Mouse (Mus musculus): ENCODE data around the gene Clic1.
"Not testable (repeated sequence)": the region's sequence is repeated elsewhere in the genome, so short reads cannot be mapped to it uniquely, and the experiment has no call there.

Clic1 gene

DNA sequence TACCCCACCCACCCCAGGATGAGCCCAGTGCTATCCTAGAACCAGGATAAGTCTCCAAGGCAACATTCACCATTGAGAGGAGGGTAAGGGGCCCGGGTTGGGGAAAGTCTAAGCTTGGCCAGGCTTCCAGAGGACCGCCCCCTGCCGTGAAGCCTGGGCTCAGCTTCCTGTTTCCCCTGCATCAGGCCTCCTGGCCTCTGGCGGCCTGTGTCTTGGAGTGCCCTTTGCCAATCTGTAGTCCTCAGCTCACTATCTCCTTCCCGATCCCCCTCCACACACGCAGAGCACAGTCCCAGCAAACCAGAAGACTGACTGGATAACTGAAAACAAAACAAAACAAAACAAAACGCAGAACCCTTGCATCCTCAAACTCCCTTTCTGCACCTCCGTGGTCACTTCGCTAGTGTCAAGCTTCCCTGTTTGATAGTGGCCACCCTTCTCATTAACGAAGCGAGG is at the start of gene Clic1:
Gene Clic1 (plus strand): TSS at position 406 of the 456 bp plus-strand sequence.
- peak in 1 of 2 experiments; percentile 21 for DNase-seq

DNA sequence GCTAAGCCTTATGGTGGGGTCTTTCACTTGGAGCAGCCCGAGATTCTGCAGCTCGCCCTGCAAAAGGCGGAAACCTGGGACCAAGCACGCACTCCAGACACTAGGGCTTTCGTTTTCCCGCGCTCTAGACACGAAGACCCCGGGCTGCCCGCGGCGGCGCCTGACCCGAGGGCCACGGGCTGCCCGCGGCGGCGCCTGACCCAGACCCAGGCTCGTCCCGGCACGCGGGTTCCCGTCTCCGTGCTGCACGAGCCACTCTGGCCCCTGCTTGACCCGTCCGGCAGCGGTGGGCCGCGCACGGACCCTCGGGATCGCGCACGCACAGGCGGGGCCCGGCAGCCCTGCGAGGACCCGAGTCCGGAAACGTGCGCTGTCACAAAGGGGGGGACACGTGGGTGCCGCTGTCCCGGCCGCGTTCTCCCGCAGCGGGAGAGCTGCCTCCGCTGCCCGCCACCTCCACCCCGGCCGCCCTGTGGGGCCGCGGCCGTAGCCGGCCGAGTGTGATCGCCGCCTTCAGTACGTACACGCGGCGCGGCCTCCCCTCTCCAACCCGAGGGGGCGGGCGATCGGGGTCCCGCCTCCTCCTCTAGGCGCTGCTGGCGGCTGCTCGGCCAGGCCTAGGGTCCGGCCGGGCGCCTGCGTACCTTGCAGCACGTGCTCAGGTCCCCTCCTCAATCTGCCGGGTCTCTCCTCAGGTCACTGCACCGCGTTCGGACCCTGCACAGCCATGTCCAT is 48.9 kb upstream of the Clic1 start, which contains the start of gene Vars:
Gene Vars (plus strand): TSS at position 271 of the 735 bp plus-strand sequence.
- DNase-seq = peak; percentile 77 to 87

DNA sequence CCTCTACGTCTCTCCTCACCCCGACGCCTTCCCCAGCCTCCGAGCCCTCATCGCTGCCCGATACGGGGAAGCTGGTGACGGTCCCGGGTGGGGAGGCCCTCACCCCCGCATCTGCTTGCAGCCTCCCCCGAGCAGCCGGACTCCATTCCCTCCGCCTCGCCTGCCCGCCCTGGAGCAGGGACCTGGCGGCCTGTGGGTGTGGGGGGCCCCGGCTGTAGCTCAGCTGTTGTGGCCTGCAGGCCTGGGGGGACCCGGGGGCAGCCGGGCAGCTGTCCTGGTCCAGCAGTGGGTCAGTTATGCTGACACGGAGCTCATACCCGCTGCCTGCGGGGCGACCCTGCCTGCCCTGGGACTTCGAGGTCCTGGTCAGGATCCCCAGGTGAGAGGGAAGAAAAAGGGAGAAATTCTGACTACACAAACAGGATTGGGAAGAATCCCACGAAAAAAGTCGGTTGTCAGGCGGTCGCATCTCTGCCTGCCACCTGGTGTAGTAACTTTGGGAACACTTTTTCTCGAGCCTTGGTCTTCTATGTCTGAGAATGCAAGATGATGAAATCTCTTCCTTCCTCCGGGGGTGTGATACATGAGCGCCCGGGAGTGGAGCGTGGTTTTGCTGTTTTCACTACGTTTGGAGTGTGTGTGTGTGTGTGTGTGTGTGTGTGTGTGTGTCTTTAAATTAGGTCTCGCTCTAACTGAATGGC is 48.2 kb upstream of the Clic1 start:
- peak in 1 of 2 experiments; percentile 35 for DNase-seq

DNA sequence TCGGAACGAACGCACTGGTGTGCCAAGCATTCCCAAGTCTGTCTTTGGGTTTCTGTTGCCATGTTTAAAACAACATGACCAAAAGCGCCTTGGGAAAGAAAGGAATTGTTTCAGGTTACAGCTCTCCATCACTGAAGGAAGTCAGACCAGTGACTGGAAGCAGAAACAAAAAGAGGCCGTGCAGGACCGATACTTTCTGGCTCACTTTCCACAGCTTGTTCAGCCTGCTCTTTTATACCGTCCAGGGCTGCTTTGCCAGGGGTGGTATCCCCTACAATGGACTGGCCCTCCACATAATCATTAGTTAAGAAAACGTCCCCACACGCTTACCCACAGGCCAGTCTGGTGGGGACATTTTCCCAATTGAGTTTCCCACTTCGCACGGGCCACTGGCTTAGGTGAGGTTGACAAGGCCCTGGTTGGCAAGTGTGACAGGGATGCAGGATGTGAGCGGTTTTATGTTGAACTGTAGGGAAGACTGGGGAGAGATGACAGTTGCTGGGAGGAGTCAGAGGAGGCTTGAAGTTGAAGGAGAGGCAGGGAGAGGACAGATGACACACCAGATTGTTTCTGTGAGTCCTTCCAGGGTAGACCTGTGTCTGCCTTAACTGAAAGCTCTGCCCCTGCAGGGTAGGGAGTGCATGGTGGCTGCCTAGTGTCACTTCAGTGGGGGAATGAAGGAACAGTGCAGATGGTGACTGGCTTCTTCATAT is 47.5 kb upstream of the Clic1 start:
- DNase-seq = no peak

DNA sequence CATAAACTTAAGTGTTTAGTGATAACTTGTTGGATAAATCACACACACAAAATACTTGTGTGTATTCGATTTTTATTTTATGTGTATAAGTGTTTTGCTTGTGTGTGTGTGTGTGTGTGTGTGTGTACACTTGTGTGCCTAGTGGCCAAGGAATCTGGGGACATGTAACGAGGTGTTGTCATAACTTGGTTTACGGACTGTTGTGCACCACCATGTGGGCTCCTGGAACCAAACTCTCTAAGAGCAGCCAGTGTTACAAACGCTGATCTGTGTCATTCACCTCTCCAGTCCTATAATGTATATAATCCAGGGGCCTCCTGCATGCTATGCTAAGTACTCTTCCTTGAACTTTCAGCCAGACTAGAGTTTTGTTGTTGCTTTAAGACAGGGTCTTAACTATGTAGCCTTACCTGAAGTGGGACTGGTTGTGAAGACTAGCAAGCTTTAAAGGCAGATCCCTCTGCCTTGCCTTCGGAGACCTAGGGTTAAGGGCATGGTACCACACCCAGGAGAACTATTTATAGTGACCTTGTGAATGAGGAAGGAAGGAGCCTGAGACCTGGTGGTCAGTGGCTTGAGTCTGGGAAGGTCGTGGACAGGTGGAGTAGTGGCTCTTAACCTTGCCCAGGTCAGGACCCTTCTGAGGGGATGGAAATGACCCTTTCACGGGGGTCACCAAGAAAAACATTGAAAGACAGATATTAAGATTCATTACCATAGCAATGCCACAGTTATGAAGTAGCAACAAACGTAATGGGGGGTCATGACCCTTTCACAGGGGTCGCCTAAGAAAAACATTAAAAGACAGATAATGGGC is 46.5 kb upstream of the Clic1 start:
- no peak for DNase-seq

DNA sequence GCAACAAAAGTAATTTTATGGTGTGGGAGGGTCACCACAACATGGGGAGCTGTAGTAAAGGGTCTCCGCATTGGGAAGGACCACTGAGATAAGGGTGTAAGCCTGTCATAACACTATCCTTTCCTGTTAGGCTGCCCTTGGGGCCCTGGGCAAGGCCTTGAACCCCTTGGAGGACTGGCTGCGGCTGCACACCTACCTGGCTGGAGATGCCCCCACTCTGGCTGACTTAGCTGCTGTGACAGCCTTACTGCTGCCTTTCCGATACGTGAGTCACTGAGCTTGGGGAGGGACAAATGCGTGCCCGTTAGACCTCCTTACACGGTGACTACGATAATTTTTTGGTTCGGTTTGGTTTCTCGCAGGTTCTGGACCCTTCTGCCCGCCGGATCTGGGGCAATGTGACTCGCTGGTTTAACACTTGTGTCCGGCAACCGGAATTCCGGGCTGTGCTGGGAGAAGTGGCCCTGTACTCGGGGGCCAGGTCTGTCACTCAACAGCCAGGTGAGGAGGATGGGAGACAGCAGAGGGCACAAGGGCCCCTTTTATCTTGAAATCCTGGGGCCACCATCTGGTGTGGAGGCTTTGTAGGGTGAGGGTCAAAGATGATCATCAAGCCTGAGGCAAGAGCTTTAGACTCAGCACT is 45.6 kb upstream of the Clic1 start:
- DNase-seq = peak in 1 of 2 experiments; percentile 6

DNA sequence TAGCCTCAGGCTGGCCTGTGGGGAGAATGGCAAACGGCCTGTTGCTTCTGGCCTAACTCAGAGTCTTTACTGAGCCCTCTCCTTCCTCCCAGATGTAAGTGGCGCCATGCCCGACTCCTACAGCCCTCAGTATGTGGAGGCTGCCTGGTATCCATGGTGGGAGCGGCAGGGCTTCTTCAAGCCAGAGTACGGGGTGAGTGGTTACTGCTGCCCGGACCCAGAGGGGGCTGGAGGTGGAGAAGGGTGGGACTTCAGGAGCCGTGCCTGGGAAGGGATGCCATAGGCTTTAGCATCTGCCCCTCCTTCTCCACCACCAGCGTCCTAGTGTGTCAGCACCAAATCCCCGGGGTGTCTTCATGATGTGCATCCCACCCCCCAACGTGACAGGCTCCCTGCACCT is 44.6 kb upstream of the Clic1 start:
- DNase-seq = peak in 1 of 2 experiments; percentile 9

DNA sequence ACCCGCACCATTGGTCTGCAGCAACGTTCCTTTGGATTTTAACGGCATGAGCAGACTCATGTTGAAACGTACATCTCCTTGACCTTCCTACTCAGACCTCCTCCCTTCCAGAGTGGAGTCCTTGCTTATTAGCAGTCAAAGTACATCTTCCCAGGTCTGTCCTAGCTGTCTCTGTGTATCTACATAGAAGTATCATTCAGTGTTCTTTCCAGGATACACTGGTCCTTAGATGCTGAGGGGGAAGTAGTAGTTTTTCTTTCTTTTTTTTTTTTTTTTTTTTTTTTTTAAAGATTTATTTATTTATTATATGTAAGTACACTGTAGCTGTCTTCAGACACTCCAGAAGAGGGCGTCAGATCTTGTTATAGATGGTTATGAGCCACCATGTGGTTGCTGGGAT is 43.9 kb upstream of the Clic1 start:
- DNase-seq = not testable (repeated sequence)

DNA sequence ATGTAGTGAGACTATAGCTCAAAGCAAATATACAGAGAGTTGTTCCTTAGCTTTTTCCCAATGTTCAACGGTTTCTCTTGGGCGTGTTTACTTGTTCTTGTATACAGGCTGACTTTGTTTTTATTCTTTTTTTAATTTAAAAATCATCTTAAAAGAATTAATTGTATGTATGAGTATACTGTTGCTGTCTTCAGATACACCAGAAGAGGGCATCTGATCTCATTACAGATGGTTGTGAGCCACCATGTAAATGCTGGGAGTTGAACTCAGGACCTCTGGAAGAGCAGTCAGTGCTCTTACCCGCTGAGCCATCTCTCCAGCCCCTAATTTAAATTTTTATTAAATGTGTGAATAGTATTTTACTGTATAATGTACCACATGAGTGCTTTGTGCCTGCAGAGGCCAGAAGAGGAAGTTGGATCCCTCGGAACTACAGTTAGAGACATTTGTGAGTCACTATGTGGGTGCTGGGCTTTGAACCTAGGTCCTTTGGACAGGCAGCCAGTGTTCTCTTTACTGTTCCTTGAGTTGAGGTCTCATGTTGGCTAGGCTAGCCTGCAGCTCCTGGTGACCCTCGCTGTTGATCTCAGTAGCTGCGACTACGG is 42.3 kb upstream of the Clic1 start:
- DNase-seq = no peak

DNA sequence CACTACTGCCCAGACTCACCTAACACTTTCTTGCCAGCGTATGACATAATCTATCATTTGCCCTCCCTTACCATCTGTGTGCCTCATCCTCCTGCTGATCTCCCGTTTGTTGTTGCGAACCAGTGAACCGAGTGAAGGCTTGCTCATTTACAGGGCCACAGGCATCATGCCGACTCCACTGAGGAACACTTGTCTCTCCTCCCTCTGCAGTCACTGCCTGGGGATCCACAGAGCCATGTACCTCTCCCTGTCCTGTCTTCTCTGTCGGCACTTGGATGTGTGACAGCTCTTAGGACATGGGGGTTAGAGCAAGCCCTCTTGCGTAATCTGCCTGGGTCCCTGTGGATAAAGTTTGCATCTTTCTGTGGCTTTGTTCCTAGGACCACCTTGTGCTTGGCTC is 40.2 kb upstream of the Clic1 start:
- peak; percentile 75 to 79 for DNase-seq

DNA sequence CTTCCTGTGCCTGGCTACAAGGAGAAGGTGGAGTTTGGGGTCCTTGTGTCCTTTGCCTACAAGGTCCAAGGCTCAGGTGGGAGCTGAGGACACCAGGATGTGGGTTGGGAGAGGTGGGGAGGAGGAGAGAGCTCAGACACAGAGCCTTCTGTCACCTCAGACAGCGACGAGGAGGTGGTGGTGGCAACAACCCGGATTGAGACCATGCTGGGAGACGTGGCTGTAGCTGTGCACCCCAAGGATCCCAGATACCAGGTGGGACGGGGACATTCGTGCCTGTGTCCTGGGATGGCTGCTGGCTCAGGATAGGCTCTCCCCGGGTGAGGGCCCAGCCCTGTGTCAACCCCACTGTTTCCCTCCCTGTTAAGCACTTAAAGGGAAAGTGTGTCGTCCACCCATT is 38.3 kb upstream of the Clic1 start:
- no peak for DNase-seq

DNA sequence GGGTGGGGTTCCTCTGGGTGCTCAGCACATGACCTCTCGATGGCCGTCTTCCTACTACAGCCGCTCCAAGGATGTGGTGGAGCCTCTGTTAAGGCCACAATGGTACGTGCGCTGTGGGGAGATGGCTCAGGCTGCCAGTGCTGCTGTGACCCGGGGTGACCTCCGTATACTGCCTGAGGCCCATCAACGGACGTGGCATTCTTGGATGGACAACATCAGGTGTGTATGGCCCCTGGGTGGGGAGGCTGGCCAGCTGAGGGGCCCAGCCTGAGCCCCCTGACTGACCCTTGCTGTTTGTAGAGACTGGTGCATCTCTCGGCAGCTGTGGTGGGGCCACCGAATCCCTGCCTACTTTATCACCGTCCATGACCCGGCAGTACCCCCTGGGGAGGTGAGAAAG is 37.3 kb upstream of the Clic1 start:
- DNase-seq = peak in 1 of 2 experiments; percentile 9

DNA sequence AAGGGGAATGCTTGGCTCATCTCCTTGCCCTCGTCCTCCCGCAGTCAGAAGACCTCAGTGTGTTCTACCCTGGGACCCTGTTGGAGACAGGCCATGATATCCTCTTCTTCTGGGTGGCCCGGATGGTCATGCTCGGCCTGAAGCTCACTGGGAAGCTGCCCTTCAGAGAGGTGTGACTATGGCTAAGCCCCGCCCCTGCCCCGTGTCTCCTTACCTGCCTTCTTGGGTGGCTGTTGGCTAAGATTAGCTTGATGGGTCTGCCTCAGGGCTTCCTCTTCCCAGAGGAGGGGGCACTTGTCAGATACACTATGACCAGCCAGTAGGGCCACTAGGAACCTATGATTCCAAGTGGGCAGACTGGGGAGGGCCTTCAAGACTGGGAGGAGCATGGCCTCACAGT is 36.5 kb upstream of the Clic1 start:
- peak in 1 of 2 experiments; percentile 11 for DNase-seq

DNA sequence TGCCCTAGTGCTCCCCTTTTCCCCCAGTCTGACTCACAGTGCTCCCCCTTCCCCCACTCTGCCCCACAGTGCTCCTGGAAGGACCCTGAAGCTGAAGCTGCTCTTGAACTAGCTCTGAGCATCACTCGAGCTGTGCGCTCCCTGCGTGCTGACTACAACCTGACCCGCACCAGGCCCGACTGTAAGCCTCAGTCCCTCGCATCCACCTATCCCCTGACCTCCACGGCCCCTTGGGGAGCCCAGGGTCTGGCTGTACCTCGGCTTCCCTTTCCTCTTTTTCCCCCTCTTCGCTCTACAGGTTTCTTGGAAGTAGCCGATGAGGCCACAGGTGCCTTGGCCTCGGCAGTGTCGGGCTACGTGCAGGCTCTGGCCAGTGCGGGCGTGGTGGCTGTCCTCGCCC is 34.5 kb upstream of the Clic1 start:
- peak in 1 of 2 experiments; percentile 14 for DNase-seq

DNA sequence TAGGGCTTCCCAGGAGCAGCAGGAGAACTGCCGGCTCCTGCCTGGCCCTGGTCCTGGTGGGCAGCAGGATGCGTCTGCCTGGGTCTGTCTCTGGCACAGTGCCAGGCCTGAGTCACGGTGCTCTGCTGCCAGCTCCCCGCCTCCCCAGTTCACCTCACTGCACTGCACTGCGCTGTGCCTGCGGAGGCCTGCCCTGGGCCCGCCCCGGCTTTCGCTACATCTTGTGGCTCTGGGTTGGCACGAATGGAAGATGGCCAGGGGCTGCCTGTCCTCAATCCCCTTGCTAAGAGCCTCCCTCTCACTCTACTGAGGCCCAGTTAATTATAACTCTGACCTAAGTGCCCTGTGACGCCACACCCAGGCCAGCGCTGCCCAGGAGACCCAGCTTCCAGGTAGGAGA is 33.4 kb upstream of the Clic1 start, which contains the start of gene Vwa7:
Gene Vwa7 (plus strand): TSS at position 204 of the 400 bp plus-strand sequence.
- DNase-seq = peak; percentile 77 to 84

DNA sequence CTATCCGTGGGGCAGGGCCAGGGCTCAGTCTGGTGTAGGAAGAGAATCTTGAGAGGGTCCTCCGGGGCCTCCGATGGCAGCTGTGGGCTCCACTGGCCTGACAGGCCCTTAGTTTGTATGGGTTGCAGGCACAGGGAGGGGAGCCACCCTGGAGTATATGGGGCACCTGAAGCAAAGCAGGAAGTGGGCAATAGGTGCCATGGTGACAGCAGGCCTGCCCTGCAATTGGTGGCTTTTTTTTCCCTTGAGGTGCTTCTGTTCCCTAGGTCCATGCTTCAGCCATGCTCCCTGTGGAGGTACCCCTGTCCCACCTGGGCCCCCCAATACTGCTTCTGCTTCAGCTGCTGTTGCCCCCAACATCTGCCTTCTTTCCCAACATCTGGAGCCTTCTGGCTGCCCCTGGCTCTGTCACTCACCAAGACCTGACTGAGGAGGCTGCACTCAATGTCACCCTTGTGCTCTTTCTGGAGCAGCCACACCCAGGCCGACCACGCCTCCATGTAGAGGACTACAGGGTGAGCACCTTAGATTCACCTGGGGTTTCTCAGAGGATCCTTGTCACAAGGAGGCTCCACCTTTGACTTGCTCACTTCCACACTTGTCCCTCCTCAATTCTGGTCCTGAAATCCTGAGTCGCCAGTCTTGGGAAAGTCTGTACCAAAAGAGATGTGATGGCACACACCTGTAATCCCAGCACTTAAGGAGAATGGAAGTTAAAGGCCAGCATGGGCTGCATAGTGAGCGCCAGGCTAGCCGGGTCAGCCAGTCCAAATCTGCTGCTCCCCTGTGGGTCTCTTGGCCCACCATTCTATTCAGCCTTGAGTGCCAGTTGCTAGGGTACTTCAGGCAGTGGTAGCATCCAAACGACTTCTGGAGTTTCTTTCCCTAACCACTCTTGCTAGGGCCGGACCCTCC is 32.7 kb upstream of the Clic1 start:
- no peak for DNase-seq

DNA sequence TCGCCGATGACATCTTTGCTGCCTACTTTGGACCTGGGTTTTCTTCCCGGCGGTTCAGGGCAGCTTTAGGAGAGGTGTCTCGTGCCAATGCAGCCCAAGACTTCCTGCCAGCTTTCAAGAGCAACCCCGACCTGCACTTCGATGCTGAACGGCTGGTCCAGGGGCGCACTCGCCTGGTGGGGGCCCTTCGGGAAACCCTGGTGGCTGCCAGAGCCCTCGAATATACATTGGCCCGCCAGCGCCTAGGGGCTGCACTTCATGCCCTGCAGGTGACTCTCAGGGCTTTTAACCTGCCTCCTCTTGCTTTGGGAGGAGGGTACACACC is 32.1 kb upstream of the Clic1 start:
- peak in 1 of 2 experiments; percentile 35 for DNase-seq

DNA sequence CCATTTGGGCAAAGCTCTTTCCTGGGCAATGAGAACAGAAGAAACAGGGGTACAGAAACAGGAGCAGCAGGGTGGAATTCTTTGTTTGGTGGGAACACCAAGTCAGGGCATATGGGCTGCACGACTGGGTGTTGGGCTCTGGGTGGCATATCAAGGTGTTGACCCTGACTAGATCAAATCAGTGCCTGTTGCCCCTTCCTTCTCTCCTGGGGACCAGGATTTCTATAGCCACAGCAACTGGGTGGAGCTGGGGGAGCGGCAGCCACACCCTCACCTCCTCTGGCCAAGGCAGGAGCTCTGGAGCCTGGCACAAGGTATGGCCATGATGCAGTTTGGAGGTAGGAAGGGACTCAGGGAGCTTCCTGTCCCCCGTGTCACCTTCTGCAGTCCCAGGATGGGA is 31.6 kb upstream of the Clic1 start:
- DNase-seq = peak in 1 of 2 experiments; percentile 28

DNA sequence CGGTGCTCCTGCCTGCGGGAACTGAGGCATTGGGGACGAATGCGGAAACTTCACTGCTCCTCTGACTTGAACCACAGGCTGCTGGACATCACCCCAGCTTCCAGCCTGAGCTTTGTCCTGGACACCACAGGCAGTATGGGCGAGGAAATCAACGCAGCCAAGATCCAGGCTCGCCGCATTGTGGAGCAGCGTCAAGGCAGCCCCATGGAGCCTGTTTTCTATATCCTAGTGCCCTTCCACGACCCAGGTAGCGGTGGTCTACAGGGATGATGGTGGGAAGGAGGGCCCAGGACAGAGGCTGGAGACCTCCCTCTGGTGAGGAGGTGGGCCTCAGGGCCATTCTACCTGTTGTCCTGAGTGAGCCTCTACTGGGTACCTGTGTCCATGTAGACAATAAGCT is 29.9 kb upstream of the Clic1 start:
- DNase-seq = peak in 1 of 2 experiments; percentile 27

DNA sequence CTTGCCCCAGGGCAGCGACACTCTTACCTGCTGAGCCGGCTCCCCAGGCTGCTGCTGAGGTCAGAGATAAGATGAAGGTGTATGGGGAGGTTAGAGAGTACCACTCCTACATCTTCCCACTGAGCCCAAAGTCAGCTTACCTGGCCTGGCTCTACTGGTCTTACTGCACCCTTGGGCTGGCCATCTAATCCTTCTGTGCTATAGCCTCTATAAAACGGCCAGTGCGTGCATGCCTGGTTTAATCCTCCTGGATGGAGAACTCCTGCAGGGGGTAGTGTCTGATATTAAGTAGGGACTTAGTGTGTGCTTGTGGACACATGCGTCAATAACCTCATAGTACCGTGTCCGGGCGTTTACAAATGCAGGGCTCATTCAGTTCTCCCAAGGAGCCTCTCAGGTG is 29.2 kb upstream of the Clic1 start:
- peak in 1 of 2 experiments; percentile 26 for DNase-seq

Data from cerebellum, adult 18-20 months (tissue).